Mouse (Mus musculus): ENCODE data around the gene Ccr6. TPM values are rescaled to one million over a fixed set of nuclear protein-coding genes. Genes with fewer than 3 reads are reported as not detected.

The Ccr6 gene
- polyA plus RNA-seq, 1 experiment from 2014 or later = 0.17 TPM

DNA sequence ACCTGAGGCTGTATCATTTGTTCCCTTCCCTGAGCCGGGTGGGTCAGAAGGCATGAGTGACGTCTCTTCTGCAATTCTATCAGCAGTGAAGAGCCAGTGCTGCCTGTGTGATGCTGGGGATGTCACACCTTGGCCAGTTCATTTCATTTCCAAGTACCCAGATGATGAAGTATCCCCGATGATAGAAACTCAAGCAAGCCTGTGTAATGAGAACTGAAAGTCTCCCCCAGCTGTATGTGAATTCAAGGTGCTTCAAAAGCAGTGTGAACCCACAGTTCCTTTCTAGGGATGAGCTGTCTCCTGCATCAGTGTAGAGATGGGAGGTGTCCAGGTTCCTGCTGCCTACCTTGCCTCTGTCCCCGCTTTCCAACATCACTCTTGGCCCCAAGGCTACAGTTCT, 1.3 kb upstream of the Ccr6 start:
- Histone ChIP-seq H3K4me1 (replicated peaks; ENCODE audit: control insufficient read depth, insufficient read depth) (no peaks in the 10 kb centered on the region), H3K9me3 (ENCODE audit: control insufficient read depth, low read length) (no peaks in the 10 kb centered on the region), H3K4me2 (replicated peaks; ENCODE audit: low read depth) (no peak overlapping the region), H3K4me3 (ENCODE audit: low read depth, low read length) (no peak overlapping the region), H3K9ac (ENCODE audit: low read length) (no peak overlapping the region), H3K27me3 (ENCODE audit: control insufficient read depth, insufficient read depth, low read length) (no peaks in the 10 kb centered on the region), H3K36me3 (ENCODE audit: control insufficient read depth, insufficient read depth, low read length) (no peaks in the 10 kb centered on the region), H3K27ac (replicated peaks) (no peak overlapping the region)
- DNase-seq (ENCODE audit: low spot score) (no peak), ATAC-seq (ENCODE audit: low FRiP score, low TSS enrichment) (no peak)
- TF ChIP-seq EP300 (optimal IDR thresholded peaks at IDR 0.05) (no peak), CTCF (IDR thresholded peaks at IDR 0.05; ENCODE audit: low read depth) (no peak)
- WGBS = 81% methylated on average over 4 of the region's 4 CpGs

DNA sequence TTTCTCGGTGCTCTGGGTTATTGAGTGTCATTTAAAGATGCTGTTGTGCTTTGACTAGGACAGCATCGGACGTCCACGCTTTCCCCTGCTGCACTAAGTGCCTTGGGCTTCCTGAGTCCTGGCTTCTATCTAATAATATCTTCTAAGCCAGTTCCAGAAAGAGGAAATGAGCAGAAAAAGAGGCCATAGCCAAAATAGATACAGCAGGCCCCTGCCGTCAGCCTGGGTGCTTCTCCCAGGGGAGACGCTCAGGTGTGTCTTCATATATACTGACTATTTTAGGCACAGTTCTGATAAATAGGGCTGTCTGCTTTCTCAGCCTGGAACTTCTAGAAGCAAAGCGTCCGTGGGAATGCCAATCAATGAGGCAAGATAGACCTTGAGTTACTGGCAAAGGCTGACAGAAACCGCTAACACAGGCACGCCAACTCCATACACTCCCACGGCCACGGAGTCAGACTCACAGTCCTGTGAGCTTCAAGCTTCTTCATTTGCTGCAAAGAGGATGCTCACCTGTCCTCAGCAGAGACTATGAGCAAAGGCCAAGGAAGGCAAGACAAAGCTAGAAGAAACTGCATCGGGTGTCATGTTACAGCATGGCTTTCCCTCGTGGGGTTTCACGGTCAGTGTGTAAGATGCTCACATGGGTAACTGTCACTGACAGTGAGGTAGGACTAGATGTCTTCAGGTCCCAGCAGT, 2.3 kb downstream of the Ccr6 start:
- WGBS = 73% methylated on average over 15 of the region's 15 CpGs

GRCm38 (mm10) chr17:8239561-8239960, 3.7 kb downstream of the Ccr6 start:
- no peak overlapping the region for H3K4me3 ChIP-seq (ENCODE audit: low read depth, low read length)
- H3K4me1 ChIP-seq (replicated peaks; ENCODE audit: control insufficient read depth, insufficient read depth) = 0 out of 2 replicates have a peak, but pooled peaks cover 2% of the 10 kb centered on the region
- H3K27me3 ChIP-seq (ENCODE audit: control insufficient read depth, insufficient read depth, low read length) = no peaks in the 10 kb centered on the region
- no peak for TF ChIP-seq EP300 (optimal IDR thresholded peaks at IDR 0.05)
- TF ChIP-seq CTCF (IDR thresholded peaks at IDR 0.05; ENCODE audit: low read depth) = no peak
- H3K9ac ChIP-seq (ENCODE audit: low read length) = no peak overlapping the region
- H3K9me3 ChIP-seq (ENCODE audit: control insufficient read depth, low read length) = no peaks in the 10 kb centered on the region
- DNase-seq (ENCODE audit: low spot score) = no peak
- H3K4me2 ChIP-seq (replicated peaks; ENCODE audit: low read depth) = no peak overlapping the region
- no peak for ATAC-seq (ENCODE audit: low FRiP score, low TSS enrichment)
- H3K36me3 ChIP-seq (ENCODE audit: control insufficient read depth, insufficient read depth, low read length) = no peaks in the 10 kb centered on the region
- no peak overlapping the region for H3K27ac ChIP-seq (replicated peaks)
- WGBS = 81% methylated on average over 3 of the region's 3 CpGs

More for the DNA sequence above, 2.3 kb downstream of the Ccr6 start:
- H3K4me2 ChIP-seq (replicated peaks; ENCODE audit: low read depth) = no peak overlapping the region
- DNase-seq (ENCODE audit: low spot score) (no peak), ATAC-seq (ENCODE audit: low FRiP score, low TSS enrichment) (no peak)
- no peak overlapping the region for H3K4me3 ChIP-seq (ENCODE audit: low read depth, low read length)
- H3K4me1 ChIP-seq (replicated peaks; ENCODE audit: control insufficient read depth, insufficient read depth) = no peaks in the 10 kb centered on the region
- H3K27ac ChIP-seq (replicated peaks) = no peak overlapping the region
- TF ChIP-seq CTCF (IDR thresholded peaks at IDR 0.05; ENCODE audit: low read depth) = no peak
- TF ChIP-seq EP300 (optimal IDR thresholded peaks at IDR 0.05) = no peak
- no peaks in the 10 kb centered on the region for H3K36me3 ChIP-seq (ENCODE audit: control insufficient read depth, insufficient read depth, low read length)
- H3K9ac ChIP-seq (ENCODE audit: low read length) = no peak overlapping the region
- H3K27me3 ChIP-seq (ENCODE audit: control insufficient read depth, insufficient read depth, low read length) = no peaks in the 10 kb centered on the region
- no peaks in the 10 kb centered on the region for H3K9me3 ChIP-seq (ENCODE audit: control insufficient read depth, low read length)

DNA sequence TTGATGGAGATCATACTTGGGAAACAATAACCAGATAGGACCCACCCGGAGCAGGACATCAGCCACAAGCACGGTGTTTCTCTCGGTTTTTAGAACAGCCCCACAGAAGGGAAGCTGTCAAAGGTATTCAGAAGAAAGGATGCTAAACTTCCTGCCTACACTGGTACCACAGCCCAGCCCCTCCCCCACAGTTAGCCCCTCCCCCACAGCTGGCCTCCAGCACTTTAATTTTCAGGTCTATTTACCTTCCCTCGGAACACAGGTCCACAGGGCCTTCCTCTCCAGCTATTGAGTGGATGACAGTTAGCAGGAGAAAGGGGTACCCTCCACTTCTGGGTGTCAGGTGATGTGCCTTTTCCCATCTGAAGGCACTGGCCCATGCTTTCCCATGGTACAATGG, 4.7 kb downstream of the Ccr6 start:
- Histone ChIP-seq H3K36me3 (ENCODE audit: control insufficient read depth, insufficient read depth, low read length) (no peaks in the 10 kb centered on the region), H3K9me3 (ENCODE audit: control insufficient read depth, low read length) (no peaks in the 10 kb centered on the region), H3K9ac (ENCODE audit: low read length) (no peak overlapping the region), H3K27me3 (ENCODE audit: control insufficient read depth, insufficient read depth, low read length) (no peaks in the 10 kb centered on the region), H3K4me3 (ENCODE audit: low read depth, low read length) (no peak overlapping the region), H3K27ac (replicated peaks) (no peak overlapping the region), H3K4me2 (replicated peaks; ENCODE audit: low read depth) (no peak overlapping the region), H3K4me1 (replicated peaks; ENCODE audit: control insufficient read depth, insufficient read depth) (0 out of 2 replicates have a peak, but pooled peaks cover 2% of the 10 kb centered on the region)
- TF ChIP-seq EP300 (optimal IDR thresholded peaks at IDR 0.05) = no peak
- TF ChIP-seq CTCF (IDR thresholded peaks at IDR 0.05; ENCODE audit: low read depth) = no peak
- no peak for DNase-seq (ENCODE audit: low spot score)
- WGBS = 54% methylated on average over 4 of the region's 4 CpGs
- ATAC-seq (ENCODE audit: low FRiP score, low TSS enrichment) = no peak

DNA sequence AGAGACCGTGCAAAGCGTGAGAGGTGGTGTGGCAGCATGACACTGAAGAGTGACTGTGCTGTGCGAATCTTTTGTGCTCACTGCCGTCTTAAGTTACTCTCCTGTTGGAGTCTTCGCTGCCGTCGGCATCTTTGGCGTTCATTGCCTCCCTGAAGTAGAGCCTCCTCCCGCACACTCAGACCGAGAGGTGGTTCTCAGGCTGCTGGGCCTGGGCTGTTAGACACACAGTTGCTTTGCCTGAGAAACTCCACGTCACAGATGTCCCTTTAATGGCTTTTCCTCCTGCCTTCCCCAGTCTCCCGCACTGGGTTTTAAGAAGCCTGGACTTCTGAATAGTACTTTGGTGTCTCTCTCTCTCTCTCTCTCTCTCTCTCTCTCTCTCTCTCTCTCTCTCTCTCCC, 5.8 kb downstream of the Ccr6 start:
- Histone ChIP-seq H3K4me3 (ENCODE audit: low read depth, low read length) (no peak overlapping the region), H3K27me3 (ENCODE audit: control insufficient read depth, insufficient read depth, low read length) (no peaks in the 10 kb centered on the region), H3K4me1 (replicated peaks; ENCODE audit: control insufficient read depth, insufficient read depth) (0 out of 2 replicates have a peak, but pooled peaks cover 2% of the 10 kb centered on the region), H3K27ac (replicated peaks) (no peak overlapping the region), H3K36me3 (ENCODE audit: control insufficient read depth, insufficient read depth, low read length) (no peaks in the 10 kb centered on the region), H3K9ac (ENCODE audit: low read length) (no peak overlapping the region), H3K4me2 (replicated peaks; ENCODE audit: low read depth) (no peak overlapping the region), H3K9me3 (ENCODE audit: control insufficient read depth, low read length) (no peaks in the 10 kb centered on the region)
- DNase-seq (ENCODE audit: low spot score) (no peak), ATAC-seq (ENCODE audit: low FRiP score, low TSS enrichment) (no peak)
- TF ChIP-seq CTCF (IDR thresholded peaks at IDR 0.05; ENCODE audit: low read depth) = no peak
- no peak for TF ChIP-seq EP300 (optimal IDR thresholded peaks at IDR 0.05)
- 76% methylated on average over 12 of the region's 12 CpGs for WGBS

DNA sequence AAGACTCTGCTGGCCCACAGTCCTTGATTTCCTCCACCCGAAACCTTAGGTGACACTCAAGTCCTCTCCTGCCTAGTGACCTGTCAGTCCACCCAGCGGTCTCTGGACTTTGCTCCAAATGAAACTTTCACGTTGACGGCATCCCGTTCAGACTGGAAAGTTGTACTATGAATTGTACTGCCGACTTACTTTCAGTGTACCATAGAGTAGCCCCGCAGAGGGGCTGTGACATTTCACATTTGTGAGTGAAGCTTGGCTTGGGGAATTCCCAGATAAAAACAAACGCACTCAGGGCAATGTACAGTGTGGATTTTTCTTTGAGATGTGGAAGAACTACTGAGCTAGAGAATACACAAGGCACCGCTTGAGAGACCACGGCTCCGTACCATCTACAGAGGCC, 6.3 kb downstream of the Ccr6 start:
- H3K4me2 ChIP-seq (replicated peaks; ENCODE audit: low read depth) = no peak overlapping the region
- ATAC-seq (ENCODE audit: low FRiP score, low TSS enrichment) (no peak), DNase-seq (ENCODE audit: low spot score) (no peak)
- 79% methylated on average over 11 of the region's 11 CpGs for WGBS
- H3K9me3 ChIP-seq (ENCODE audit: control insufficient read depth, low read length) = no peaks in the 10 kb centered on the region
- 0 out of 2 replicates have a peak, but pooled peaks cover 2% of the 10 kb centered on the region for H3K4me1 ChIP-seq (replicated peaks; ENCODE audit: control insufficient read depth, insufficient read depth)
- no peak for TF ChIP-seq CTCF (IDR thresholded peaks at IDR 0.05; ENCODE audit: low read depth)
- TF ChIP-seq EP300 (optimal IDR thresholded peaks at IDR 0.05) = no peak
- no peak overlapping the region for H3K27ac ChIP-seq (replicated peaks)
- no peak overlapping the region for H3K4me3 ChIP-seq (ENCODE audit: low read depth, low read length)
- H3K36me3 ChIP-seq (ENCODE audit: control insufficient read depth, insufficient read depth, low read length) = no peaks in the 10 kb centered on the region
- no peaks in the 10 kb centered on the region for H3K27me3 ChIP-seq (ENCODE audit: control insufficient read depth, insufficient read depth, low read length)
- no peak overlapping the region for H3K9ac ChIP-seq (ENCODE audit: low read length)
